Mouse (Mus musculus) midbrain, embryonic 10.5 days (tissue): ENCODE data around the gene Wdfy4. TPM values are rescaled to one million over a fixed set of nuclear protein-coding genes. Genes with fewer than 3 reads are reported as not detected.
A peak's percentile ranks its signal among the peaks of the same experiment; 100 is the strongest.

Experiments
- DNase-seq: peaks from one replicate; pipeline ENCODE4 v3.0.0-alpha.2; 2017; ENCODE audit warnings: low spot score
- H3K27ac ChIP-seq: fragments of 300-500 bp; sonication (generic); replicated peaks from 2 replicates; pipeline ENCODE4 v1.5.1; 2016; ENCODE audit warnings: mild to moderate bottlenecking
- H3K27me3 ChIP-seq: fragments of 300-500 bp; sonication (generic); 2 replicates; pipeline ENCODE4 v1.6.1; 2016; ENCODE audit warnings: low read depth, mild to moderate bottlenecking; ENCODE audit not compliant: poor library complexity, severe bottlenecking
- H3K36me3 ChIP-seq: fragments of 300-500 bp; sonication (generic); 2 replicates; pipeline ENCODE4 v1.6.1; 2016; ENCODE audit warnings: mild to moderate bottlenecking, moderate library complexity
- H3K4me1 ChIP-seq: fragments of 300-500 bp; sonication (generic); 2 replicates; pipeline ENCODE4 v1.6.1; 2016
- H3K4me3 ChIP-seq: fragments of 300-500 bp; sonication (generic); 2 replicates; pipeline ENCODE4 v1.5.1; 2016; ENCODE audit warnings: mild to moderate bottlenecking, moderate library complexity
- H3K9me3 ChIP-seq: fragments of 300-500 bp; sonication (generic); replicated peaks from 2 replicates; pipeline ENCODE4 v1.6.1; 2016; ENCODE audit warnings: mild to moderate bottlenecking
- WGBS: fragments of 180-500 bp; shearing (Covaris S2); methylation state at CpG from one replicate; pipeline ENCODE4 v1.1.7; 2016; 5-methylcytosine and 5-hydroxymethylcytosine counted together
- polyA plus RNA-seq: library from polyadenylated mRNA; unstranded; fragments of >200 nt; fragmentation: Nextera tagmentation; extraction: Ambion mirVana; gene quantifications from 2 replicates; pipeline ENCODE4 v1.2.1, GENCODE M21; 2016

The Wdfy4 gene
- polyA plus RNA-seq, 1 experiment from 2014 or later: 0.42 TPM

DNA sequence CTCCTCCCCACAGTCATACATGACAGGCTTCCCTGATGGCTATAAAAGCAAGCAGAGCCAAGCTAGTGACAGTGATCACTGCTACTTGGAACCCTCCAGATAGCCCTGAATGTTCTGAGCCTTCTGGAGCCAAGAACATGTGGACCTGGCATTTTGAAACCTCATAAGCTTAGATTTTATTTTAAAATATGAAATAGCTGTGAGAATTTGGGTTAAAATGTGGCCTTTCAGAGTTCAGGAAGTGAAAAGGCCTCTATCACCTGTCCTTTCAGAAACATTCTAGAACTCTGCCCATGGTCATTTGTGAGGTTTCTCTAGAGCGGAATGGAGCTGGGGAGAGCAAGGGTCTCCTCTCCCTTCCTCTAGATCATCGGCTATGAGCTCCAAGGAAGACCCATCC is 194.2 kb downstream of the Wdfy4 start, which contains the start of gene Lrrc18:
Lrrc18 (plus strand) TSS at position 301 of the 400 bp plus-strand sequence.
- Histone ChIP-seq H3K4me3 (no peak within 1 kb of the TSS), H3K27ac (no peak within 1 kb of the TSS), H3K9me3 (no peaks in the 10 kb centered on the region), H3K4me1 (peaks cover 19% of the 10 kb centered on the region), H3K36me3 (no peaks in the 10 kb centered on the region), H3K27me3 (no peaks in the 10 kb centered on the region)
- WGBS: 90% methylated on average over 2 of the region's 2 CpGs
- DNase-seq: no peak

DNA sequence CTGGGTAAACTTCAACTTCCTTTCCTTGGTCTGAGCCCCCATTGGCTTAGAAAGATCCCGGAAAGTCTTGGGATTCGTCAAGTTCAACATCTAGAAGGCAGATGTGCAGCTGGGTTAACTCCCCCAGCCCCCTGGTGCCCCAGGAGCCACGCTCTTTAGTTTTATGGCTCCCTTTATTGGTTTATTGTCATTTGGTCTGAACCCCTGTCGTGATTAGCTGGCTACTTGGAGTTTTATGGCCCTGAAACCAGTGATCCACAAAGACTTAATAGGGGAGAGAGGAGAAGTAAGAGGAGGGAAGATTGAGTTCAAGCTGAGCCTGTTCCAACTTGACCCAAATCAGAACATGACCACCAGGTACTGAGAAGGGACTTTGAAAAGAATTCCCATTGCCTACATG is 198.6 kb downstream of the Wdfy4 start:
- WGBS: 79% methylated on average over 4 of the region's 4 CpGs
- no peaks in the 10 kb centered on the region for H3K9me3 ChIP-seq
- H3K27me3 ChIP-seq: no peaks in the 10 kb centered on the region
- H3K27ac ChIP-seq: no peak overlapping the region
- DNase-seq: no peak
- H3K4me1 ChIP-seq: no peaks in the 10 kb centered on the region
- H3K4me3 ChIP-seq: no peak overlapping the region
- H3K36me3 ChIP-seq: no peaks in the 10 kb centered on the region

DNA sequence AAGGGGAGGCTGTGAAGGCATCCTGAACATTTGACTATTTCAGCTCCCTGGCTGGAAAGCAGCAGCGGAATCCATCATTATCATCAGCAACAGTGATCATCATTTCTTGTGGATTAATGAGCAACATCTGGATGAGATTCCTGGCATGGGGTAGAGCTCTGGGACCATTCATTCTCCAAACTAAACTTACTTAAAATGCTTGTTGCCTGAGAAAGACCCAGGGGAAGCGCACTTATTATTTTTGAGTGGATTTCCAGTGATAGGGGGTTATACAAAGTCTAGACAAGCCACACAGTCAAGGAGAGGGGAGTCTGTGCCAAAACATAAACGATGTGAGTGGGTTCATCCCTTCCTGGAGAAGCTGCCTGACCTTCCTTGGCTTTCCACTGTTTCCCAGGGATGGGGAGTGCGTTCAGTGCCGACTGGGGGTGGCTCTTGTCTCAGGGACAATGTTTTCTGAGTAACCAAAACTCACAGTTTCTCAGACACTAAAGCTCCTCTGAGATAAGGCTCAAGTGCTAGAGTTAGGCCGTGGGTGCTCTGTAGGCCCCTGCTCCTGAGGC is 201.1 kb downstream of the Wdfy4 start:
- no peak for DNase-seq
- no peak overlapping the region for H3K4me3 ChIP-seq
- 81% methylated on average over 6 of the region's 6 CpGs for WGBS
- no peaks in the 10 kb centered on the region for H3K4me1 ChIP-seq
- no peaks in the 10 kb centered on the region for H3K36me3 ChIP-seq
- no peaks in the 10 kb centered on the region for H3K27me3 ChIP-seq
- no peaks in the 10 kb centered on the region for H3K9me3 ChIP-seq
- no peak overlapping the region for H3K27ac ChIP-seq

DNA sequence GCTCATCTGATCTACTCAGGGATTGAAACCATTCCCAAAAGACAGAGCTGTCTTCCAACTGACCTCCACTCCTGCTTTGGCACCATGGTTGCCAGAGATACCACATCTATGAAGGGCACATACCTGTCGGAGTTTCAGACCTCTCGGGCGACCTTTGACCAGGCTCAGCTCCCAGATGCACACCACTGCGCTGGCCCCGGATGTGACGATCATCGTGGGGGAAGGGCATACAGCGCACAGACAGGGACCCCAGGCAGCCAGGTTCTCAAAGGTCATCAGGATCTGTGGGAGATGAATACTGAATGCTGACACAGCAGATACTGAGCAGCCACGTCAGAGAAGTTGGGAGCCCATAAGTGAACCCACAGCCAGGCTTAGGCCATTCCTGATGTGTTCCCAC is 214.6 kb downstream of the Wdfy4 start:
- Histone ChIP-seq H3K36me3 (no peaks in the 10 kb centered on the region), H3K27me3 (no peaks in the 10 kb centered on the region), H3K4me1 (0 out of 2 replicates have a peak, but pooled peaks cover 6% of the 10 kb centered on the region), H3K9me3 (no peaks in the 10 kb centered on the region), H3K27ac (no peak overlapping the region), H3K4me3 (no peak overlapping the region)
- no peak for DNase-seq
- WGBS: 85% methylated on average over 9 of the region's 9 CpGs

DNA sequence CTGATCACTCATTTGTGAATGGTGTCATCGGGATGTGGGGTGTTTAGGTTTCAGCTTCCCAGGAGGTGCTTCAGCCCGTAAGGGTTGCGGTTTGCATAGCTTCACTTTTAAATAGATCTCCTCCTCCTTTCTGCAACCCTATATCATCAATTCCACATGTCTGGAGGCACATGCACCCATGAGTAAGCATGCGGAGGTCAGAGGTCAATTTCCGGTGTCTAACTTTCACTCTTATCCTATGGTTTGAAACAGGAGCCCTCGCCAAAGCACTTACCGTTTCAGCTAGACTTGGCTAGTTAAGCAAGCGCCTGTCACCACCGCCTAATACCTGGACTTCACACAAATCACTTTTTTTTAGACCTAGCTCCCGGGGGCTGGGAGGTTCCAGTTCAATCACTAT is 220.6 kb downstream of the Wdfy4 start:
- H3K27ac ChIP-seq: no peak overlapping the region
- 0 out of 2 replicates have a peak, but pooled peaks cover 10% of the 10 kb centered on the region for H3K4me1 ChIP-seq
- H3K27me3 ChIP-seq: no peaks in the 10 kb centered on the region
- H3K4me3 ChIP-seq: no peak overlapping the region
- no peaks in the 10 kb centered on the region for H3K36me3 ChIP-seq
- no peak for DNase-seq
- no peaks in the 10 kb centered on the region for H3K9me3 ChIP-seq
- 82% methylated on average over 10 of the region's 10 CpGs for WGBS

DNA sequence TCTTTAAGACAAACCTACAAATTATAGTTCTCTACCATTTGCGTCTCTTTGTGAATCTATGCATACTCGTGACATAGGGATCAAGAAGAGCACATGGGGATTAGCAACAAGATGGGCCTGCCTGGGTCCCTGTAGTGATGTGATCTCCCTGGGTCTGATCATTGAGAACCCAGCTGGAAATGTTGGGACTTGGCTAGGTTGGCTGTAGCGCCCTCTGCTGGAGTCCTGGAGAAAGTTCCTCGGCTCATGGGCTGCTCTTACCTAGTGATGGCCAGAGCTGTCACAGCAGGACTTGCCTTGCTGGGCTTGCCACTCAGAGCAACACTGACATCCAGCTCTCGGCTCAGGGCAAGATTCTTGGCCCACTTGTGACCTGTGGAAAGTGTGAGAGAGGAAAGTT is 224.8 kb downstream of the Wdfy4 start:
- no peaks in the 10 kb centered on the region for H3K9me3 ChIP-seq
- WGBS: 38% methylated on average over 5 of the region's 5 CpGs
- H3K27me3 ChIP-seq: no peaks in the 10 kb centered on the region; the same call in 1 of the 2 replicates
- peak; percentile 72 for DNase-seq
- peaks cover 3% of the 10 kb centered on the region; the same call in 1 of the 2 replicates for H3K4me1 ChIP-seq
- no peak overlapping the region for H3K27ac ChIP-seq
- H3K4me3 ChIP-seq: no peak overlapping the region
- no peaks in the 10 kb centered on the region for H3K36me3 ChIP-seq

DNA sequence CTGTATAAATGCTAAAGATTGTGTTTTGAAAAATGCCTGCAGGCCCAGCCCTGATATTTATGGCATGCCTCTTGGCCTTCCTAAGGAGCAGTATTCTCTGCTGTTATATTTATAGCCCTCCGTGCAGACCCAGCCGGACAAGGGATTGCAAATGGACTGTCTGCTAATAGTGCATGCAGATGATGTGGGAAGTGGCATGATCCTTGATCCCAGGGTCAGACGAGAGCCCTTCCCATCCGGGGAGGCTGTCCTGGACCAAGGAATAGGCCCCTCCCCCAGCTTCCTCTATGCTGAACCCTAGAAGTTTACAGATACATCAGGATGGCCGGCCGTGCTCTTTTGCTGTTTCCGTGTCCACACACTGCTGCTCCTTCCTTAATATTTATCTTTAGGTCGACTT is 226.6 kb downstream of the Wdfy4 start:
- no peak overlapping the region for H3K4me3 ChIP-seq
- H3K4me1 ChIP-seq: peaks cover 9% of the 10 kb centered on the region; the same call in 1 of the 2 replicates
- H3K36me3 ChIP-seq: no peaks in the 10 kb centered on the region
- H3K9me3 ChIP-seq: no peaks in the 10 kb centered on the region
- no peak overlapping the region for H3K27ac ChIP-seq
- 72% methylated on average over 8 of the region's 8 CpGs for WGBS
- H3K27me3 ChIP-seq: no peaks in the 10 kb centered on the region; the same call in 1 of the 2 replicates
- no peak for DNase-seq

DNA sequence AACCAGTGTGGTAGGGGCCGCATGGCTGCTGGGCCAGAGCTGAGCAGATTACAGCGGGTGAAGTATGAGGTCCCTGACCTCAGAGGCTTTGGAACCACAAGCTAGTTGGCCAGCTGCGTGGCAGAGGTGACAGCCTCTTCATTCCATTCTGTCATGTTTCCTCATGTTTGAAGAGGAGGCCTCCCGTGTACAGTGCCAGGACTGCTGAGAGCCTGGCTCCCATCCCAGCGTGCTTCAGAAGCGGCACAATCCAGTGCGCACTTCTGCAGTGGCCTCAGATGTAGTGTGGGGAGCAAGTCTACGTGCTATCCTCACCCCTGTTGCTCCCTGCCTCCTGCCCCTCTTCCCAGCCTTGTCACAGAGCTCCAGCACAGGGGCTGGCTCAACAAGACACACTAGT is 228.8 kb downstream of the Wdfy4 start:
- Histone ChIP-seq H3K27ac (no peak overlapping the region; the same call in 1 of the 2 replicates), H3K4me3 (no peak overlapping the region), H3K9me3 (no peaks in the 10 kb centered on the region), H3K36me3 (no peaks in the 10 kb centered on the region), H3K4me1 (peaks cover 7% of the 10 kb centered on the region), H3K27me3 (no peaks in the 10 kb centered on the region; the same call in 1 of the 2 replicates)
- no peak for DNase-seq
- WGBS: 82% methylated on average over 8 of the region's 8 CpGs

DNA sequence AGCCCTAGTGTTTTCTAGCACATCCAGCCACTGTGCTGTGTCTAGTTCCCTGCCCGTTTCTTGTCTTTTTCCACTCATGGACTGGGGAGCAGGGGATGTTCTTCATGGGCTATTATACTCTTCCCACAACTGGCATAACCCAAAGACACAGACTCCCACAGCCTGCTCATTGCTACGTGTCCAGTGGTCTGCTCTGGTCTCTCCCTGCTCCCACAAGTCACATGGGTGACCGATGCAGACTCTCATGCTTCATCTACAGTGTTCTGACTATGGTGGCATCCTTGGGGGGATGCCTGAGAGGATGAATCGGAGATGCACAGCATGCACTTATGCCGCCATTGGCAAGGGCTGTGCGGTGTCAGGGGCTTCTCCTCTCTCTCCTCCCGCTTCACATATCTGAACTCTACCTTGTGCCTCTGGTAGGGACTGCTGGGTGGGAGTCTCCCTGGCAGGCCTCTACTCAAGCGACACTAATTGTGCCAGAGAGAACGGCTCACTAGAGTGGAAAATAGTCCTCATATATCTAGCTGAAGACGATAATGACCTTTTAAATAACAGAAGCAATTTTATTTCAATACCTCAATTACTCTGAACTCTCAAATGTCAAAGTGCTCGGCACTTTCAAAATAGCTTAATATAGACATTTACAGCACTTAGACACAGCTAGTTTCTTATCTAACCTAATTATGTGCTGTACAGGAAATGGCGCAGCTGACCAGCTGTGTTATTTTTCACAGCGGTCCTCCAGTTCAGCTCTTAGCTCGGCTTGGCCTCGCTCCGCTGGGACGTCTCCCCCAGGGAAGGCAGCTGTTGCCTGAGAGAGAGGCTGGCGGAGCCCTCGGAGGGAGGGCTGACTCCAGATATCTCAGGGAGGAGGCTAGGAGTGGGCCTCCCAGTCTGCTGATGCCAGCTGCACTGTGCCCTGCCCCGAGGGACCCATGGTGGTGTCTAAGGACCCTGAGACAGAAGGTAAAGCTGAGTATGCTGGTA is 234.7 kb downstream of the Wdfy4 start:
- no peaks in the 10 kb centered on the region for H3K9me3 ChIP-seq
- no peaks in the 10 kb centered on the region for H3K27me3 ChIP-seq
- no peak for DNase-seq
- H3K27ac ChIP-seq: 0 out of 2 replicates have a peak overlapping the region, but pooled peaks have one; percentile 38
- H3K4me1 ChIP-seq: peaks cover 14% of the 10 kb centered on the region
- 76% methylated on average over 20 of the region's 20 CpGs for WGBS
- no peaks in the 10 kb centered on the region for H3K36me3 ChIP-seq
- no peak overlapping the region for H3K4me3 ChIP-seq

DNA sequence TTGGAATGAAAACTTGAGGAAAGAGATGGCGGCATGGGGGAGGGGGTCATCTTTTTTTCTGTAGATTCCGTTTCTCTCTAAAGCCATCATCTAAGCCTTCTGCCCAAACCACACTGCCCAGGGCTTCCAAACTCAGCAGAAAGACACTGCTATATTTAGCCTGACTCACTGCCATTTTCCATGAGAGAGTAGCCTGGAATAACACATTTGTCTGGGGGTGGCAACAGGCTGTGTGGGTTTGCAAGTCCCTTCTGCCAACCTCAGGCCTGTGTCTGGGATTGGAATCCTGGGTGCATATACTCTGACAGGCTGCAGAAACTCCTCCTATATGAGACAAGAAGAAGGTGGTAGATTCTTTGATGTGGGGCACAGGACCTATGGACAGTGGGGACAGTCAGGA is 237.8 kb downstream of the Wdfy4 start:
- Histone ChIP-seq H3K27ac (no peak overlapping the region), H3K9me3 (no peaks in the 10 kb centered on the region), H3K27me3 (no peaks in the 10 kb centered on the region), H3K36me3 (no peaks in the 10 kb centered on the region), H3K4me1 (peaks cover 8% of the 10 kb centered on the region; the same call in 1 of the 2 replicates), H3K4me3 (no peak overlapping the region)
- WGBS: 89% methylated on average over 2 of the region's 2 CpGs
- no peak for DNase-seq

DNA sequence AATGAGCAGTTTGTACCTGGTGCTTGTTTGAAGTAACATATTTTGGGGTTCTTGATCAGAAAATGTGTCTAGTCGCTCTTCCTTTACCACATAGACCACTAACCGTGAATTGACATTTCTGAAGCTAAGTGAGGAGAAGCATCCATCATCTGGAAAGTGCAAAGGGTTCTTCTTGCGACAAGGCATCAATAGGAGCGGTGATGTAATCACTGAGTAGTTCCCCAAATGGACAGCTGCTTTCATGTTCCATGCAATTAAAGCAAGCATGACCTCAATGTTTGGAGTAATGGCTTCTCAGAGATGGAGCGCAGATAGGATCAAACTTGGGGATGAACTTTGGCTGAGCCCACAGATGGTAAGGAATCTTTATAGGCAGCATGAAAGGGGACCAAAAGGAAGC is 246.1 kb downstream of the Wdfy4 start:
- Histone ChIP-seq H3K4me1 (no peaks in the 10 kb centered on the region), H3K27ac (no peak overlapping the region), H3K9me3 (no peaks in the 10 kb centered on the region), H3K27me3 (no peaks in the 10 kb centered on the region), H3K36me3 (no peaks in the 10 kb centered on the region), H3K4me3 (no peak overlapping the region)
- no peak for DNase-seq
- 94% methylated on average over 5 of the region's 5 CpGs for WGBS

DNA sequence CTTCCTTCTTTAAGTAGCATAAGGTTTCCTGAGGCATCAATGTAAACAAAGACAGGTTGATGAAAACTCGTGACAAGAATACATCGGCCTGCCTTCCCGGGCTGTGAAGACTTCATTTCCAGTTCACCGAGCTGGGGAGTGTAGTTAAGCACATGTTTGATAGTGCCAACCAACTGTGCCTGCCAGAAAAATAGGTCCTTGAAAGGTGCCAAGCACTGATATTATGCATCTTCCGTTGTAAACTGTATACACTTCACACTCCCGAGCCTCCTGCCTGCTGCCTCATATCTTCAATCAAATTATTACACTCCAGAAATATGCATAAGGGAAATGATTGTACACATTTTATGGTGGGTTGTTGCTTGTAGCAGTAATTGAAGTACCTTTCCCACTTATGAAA is 251.2 kb downstream of the Wdfy4 start:
- DNase-seq: no peak
- Histone ChIP-seq H3K4me1 (no peaks in the 10 kb centered on the region), H3K36me3 (no peaks in the 10 kb centered on the region), H3K27ac (no peak overlapping the region), H3K27me3 (no peaks in the 10 kb centered on the region), H3K9me3 (no peaks in the 10 kb centered on the region), H3K4me3 (no peak overlapping the region)
- WGBS: 85% methylated on average over 6 of the region's 6 CpGs

DNA sequence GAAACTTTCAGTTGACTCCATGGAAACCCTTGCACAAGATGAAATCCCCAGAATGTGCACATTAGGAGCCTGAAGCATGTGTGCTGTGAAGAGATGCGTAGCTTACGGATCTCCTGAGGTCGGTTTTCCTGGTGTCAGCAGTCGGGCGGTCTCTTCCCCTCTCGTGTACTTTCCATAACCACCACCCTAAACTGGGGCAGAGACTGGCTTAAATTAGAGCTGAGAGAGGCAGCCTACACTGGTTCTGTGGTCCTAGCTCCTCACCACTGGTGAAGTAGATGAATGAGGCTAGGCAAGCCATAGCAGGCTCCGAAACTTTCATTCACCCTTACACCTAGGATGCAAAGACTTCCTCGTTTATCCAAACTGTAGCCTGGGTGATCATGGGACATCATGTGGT is 253.1 kb downstream of the Wdfy4 start:
- 94% methylated on average over 8 of the region's 8 CpGs for WGBS

More for the DNA sequence above, 253.1 kb downstream of the Wdfy4 start:
- Histone ChIP-seq H3K36me3 (no peaks in the 10 kb centered on the region), H3K9me3 (no peaks in the 10 kb centered on the region), H3K27ac (no peak overlapping the region), H3K4me1 (no peaks in the 10 kb centered on the region), H3K4me3 (no peak overlapping the region), H3K27me3 (no peaks in the 10 kb centered on the region)
- DNase-seq: no peak
